Mouse (Mus musculus) embryonic facial prominence, embryonic 12.5 days (tissue): ENCODE measurements around the gene Dohh. TPM values are rescaled to one million over a fixed set of nuclear protein-coding genes. Genes with fewer than 3 reads are reported as not detected.
A peak's percentile ranks its signal among the peaks of the same experiment; 100 is the strongest.

Experiments used
- ATAC-seq: fragments of 200-750 bp; cut with Nextera tagmentation; 2 replicates; pipeline ENCODE4 v1.8.0; 2017; ENCODE audit not compliant: insufficient number of reproducible peaks, insufficient read depth, low FRiP score, low TSS enrichment
- H3K27ac ChIP-seq: fragments of 300-500 bp; sonication (generic); 2 replicates; pipeline ENCODE4 v1.5.1; 2016; ENCODE audit warnings: mild to moderate bottlenecking
- H3K27me3 ChIP-seq: fragments of 300-500 bp; sonication (generic); 2 replicates; pipeline ENCODE4 v1.6.1; 2016; ENCODE audit warnings: mild to moderate bottlenecking, moderate library complexity
- H3K36me3 ChIP-seq: fragments of 300-500 bp; sonication (generic); 2 replicates; pipeline ENCODE4 v1.6.1; 2016; ENCODE audit warnings: mild to moderate bottlenecking
- H3K4me1 ChIP-seq: fragments of 300-500 bp; sonication (generic); 2 replicates; pipeline ENCODE4 v1.6.1; 2016
- H3K4me2 ChIP-seq: fragments of 300-500 bp; sonication (generic); replicated peaks from 2 replicates; pipeline ENCODE4 v1.6.1; 2016; ENCODE audit warnings: mild to moderate bottlenecking, moderate library complexity
- H3K4me3 ChIP-seq: fragments of 300-500 bp; sonication (generic); 2 replicates; pipeline ENCODE4 v1.5.1; 2016; ENCODE audit warnings: mild to moderate bottlenecking
- H3K9ac ChIP-seq: fragments of 300-500 bp; sonication (generic); 2 replicates; pipeline ENCODE4 v1.6.1; 2016; ENCODE audit warnings: mild to moderate bottlenecking, moderate library complexity
- H3K9me3 ChIP-seq: fragments of 300-500 bp; sonication (generic); 2 replicates; pipeline ENCODE4 v1.6.1; 2016; ENCODE audit warnings: mild to moderate bottlenecking, moderate library complexity
- whole genome bisulfite sequencing: fragments of 180-500 bp; shearing (Covaris S2); methylation state at CpG from one replicate; pipeline ENCODE4 v1.1.7; 2016; 5-methylcytosine and 5-hydroxymethylcytosine counted together
- polyA plus RNA-seq: library from polyadenylated mRNA; unstranded; fragments of >200 nt; fragmentation: Nextera tagmentation; extraction: Ambion mirVana; gene quantifications from 2 replicates; pipeline ENCODE4 v1.2.1, GENCODE M21; 2016

Dohh gene
- polyA plus RNA-seq, 1 experiment from 2014 or later, result 73.6 TPM

- H3K4me2 ChIP-seq, result peak overlapping the region; percentile 86
- no peaks in the 10 kb centered on the region for H3K36me3 ChIP-seq
- no peaks in the 10 kb centered on the region for H3K9me3 ChIP-seq
- peak overlapping the region; percentile 75 for H3K4me3 ChIP-seq
- H3K27ac ChIP-seq, result peak overlapping the region; percentile 88
- H3K27me3 ChIP-seq, result peaks cover 40% of the 10 kb centered on the region
- peak overlapping the region; percentile 80 for H3K9ac ChIP-seq
- ATAC-seq, result no peak
- WGBS, result under 1% methylated on average over 53 of the region's 89 CpGs
- H3K4me1 ChIP-seq, result peaks cover 42% of the 10 kb centered on the region
These were observed 46.1 kb downstream of the Dohh start for GRCm38 (mm10) chr10:81430141-81430830.

DNA sequence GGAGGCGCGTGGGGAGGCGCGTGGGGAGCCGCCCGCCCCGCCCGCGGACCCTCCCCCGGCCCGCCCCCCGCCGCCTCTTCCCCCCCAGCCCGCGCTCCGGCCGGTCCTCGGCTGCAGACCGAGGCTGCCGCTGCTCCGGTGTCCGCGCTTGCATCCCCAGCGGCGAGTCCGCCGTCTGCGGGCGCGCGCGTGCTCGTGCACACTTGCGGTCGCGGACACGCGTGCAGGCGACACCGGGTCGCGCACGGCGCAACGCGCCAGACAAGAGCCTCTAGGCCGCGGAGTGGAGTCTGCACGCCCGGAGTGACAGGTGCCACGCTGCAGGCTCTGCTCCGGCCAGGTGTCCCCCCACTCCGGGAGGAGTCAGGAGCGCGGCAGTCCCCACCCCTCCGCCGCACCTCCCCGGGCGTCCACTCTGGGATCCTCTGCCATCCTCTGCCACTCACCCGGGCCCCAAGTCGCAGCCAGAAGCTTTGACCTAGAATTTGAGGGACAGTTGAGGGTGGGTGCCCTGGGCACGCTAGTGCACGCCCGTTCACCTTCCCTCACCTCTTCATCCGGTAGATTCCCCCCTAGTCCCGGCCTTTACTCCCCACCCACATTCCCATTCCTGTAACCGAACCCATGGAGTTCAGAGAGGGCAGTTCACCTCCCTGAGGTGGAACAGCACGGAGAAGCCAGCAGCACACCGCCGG, 46.8 kb downstream of the Dohh start:
- 2% methylated on average over 47 of the region's 70 CpGs for WGBS
- Histone ChIP-seq H3K27ac (peak overlapping the region; percentile 88), H3K4me3 (peak overlapping the region; percentile 75), H3K9me3 (no peaks in the 10 kb centered on the region), H3K4me1 (peaks cover 37% of the 10 kb centered on the region), H3K36me3 (no peaks in the 10 kb centered on the region), H3K9ac (peak overlapping the region; percentile 80), H3K27me3 (peaks cover 35% of the 10 kb centered on the region), H3K4me2 (peak overlapping the region; percentile 86)
- ATAC-seq, result no peak

DNA sequence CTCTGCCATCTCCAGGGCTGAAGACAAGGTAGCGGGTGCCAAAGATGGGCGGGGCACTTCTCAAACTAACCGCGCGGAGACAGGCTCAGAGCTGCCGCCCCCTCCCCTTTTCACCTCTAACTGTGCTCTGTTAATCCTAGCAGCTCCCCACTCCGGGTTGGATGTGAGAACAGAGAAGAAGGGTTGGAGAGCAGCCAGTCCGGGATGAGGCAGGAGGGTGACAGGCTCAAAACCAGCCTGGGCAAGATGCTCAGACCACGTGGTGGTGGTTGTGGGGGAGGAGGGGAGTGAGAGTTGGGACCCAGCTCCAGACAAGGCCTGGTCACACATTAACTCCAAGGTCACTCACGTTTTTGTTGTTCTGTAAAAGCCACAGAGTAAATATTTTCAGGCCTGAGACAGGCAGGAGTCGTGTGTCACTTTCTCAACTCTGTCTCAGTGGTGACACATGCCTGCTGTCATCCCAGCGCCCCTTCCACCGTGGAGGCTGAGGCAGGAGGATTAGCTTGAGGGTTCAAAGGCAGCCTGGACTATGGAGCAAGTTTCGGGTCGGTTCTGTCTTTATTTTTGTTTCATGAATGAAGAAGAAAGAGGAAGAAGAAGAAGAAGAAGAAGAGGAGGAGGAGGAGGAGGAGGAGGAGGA, 47.4 kb downstream of the Dohh start:
- WGBS, result 14% methylated on average over 15 of the region's 15 CpGs
- Histone ChIP-seq H3K4me3 (peak overlapping the region; percentile 75), H3K9me3 (no peaks in the 10 kb centered on the region), H3K4me2 (peak overlapping the region; percentile 86), H3K9ac (no peak overlapping the region), H3K27me3 (peaks cover 28% of the 10 kb centered on the region), H3K36me3 (no peaks in the 10 kb centered on the region), H3K27ac (no peak overlapping the region; the same call in 1 of the 2 replicates), H3K4me1 (peaks cover 30% of the 10 kb centered on the region)
- ATAC-seq, result no peak

- 68% methylated on average over 21 of the region's 21 CpGs for WGBS
- H3K4me2 ChIP-seq, result peak overlapping the region; percentile 40
- H3K4me1 ChIP-seq, result peaks cover 23% of the 10 kb centered on the region
- no peaks in the 10 kb centered on the region for H3K9me3 ChIP-seq
- no peak overlapping the region for H3K9ac ChIP-seq
- H3K36me3 ChIP-seq, result no peaks in the 10 kb centered on the region
- H3K4me3 ChIP-seq, result no peak overlapping the region
- peaks cover 21% of the 10 kb centered on the region for H3K27me3 ChIP-seq
- ATAC-seq, result no peak; the same call in 1 of the 2 replicates
- no peak overlapping the region for H3K27ac ChIP-seq
These were observed 48.1 kb downstream of the Dohh start for GRCm38 (mm10) chr10:81432169-81432867.

DNA sequence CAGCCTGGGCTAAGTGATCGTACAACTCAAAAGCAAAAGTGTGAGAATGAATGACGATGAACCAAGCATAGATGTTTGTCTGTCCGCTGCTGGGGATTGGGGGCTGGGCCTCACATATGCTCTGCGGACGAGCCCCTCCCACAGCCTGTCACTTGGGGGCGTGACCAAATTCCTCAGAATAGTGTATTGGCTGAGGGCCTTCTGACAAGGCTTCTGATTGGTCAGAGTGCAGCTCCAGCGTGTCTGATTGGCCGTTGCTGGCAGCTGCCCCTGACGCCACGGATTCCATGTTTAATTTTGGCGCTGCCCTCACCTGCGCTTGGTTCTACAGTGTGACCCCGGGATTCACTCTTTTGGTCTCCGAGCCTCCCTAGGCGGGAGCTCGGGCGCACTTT, 48.6 kb downstream of the Dohh start:
- Histone ChIP-seq H3K27me3 (peaks cover 16% of the 10 kb centered on the region), H3K9me3 (no peaks in the 10 kb centered on the region), H3K4me2 (peak overlapping the region; percentile 40), H3K27ac (no peak overlapping the region), H3K9ac (no peak overlapping the region), H3K36me3 (no peaks in the 10 kb centered on the region), H3K4me3 (peak overlapping the region; percentile 6; the same call in 1 of the 2 replicates), H3K4me1 (peaks cover 22% of the 10 kb centered on the region)
- WGBS, result 4% methylated on average over 17 of the region's 17 CpGs
- ATAC-seq, result peak; percentile 70

DNA sequence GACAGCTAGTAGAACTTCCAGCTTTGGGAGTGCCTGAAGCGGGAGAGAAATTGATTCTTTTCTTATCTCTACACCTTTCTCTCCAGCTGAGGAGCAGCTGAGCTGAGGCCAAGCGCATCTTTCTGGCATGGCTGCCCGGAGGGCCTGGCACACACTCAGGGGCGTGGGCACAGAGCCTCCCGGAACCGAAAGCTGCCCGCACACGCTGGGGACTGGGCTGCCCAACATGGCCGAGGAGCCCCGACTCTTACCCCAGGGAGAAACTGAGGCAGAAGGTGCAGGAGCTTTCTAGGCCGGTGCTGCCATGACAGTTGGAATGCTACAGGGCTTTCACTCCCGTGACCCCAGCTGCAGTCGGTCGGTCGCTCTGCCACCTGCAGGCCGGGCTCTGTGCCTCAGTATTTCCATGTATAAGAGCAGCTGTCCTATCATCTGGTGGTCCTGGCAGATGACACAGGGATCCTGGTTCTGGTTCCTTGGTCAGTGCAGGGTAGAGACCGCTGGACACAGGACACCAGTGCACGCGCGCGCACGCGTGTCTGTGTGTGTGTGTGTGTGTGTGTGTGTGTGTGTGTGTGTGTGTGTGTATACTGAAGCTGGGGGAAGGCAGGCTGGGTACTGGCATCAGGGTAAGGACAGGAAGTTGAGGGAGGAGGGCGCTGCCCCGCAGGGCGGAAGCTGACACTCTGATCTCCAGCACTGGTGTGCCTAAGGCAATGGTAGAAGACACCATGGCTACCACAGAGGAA, 49.5 kb downstream of the Dohh start:
- Histone ChIP-seq H3K27me3 (peaks cover 7% of the 10 kb centered on the region; the same call in 1 of the 2 replicates), H3K9ac (no peak overlapping the region), H3K4me2 (no peak overlapping the region), H3K27ac (no peak overlapping the region), H3K36me3 (no peaks in the 10 kb centered on the region), H3K4me1 (peaks cover 22% of the 10 kb centered on the region), H3K9me3 (no peaks in the 10 kb centered on the region), H3K4me3 (no peak overlapping the region)
- no peak for ATAC-seq
- WGBS, result 74% methylated on average over 26 of the region's 26 CpGs

DNA sequence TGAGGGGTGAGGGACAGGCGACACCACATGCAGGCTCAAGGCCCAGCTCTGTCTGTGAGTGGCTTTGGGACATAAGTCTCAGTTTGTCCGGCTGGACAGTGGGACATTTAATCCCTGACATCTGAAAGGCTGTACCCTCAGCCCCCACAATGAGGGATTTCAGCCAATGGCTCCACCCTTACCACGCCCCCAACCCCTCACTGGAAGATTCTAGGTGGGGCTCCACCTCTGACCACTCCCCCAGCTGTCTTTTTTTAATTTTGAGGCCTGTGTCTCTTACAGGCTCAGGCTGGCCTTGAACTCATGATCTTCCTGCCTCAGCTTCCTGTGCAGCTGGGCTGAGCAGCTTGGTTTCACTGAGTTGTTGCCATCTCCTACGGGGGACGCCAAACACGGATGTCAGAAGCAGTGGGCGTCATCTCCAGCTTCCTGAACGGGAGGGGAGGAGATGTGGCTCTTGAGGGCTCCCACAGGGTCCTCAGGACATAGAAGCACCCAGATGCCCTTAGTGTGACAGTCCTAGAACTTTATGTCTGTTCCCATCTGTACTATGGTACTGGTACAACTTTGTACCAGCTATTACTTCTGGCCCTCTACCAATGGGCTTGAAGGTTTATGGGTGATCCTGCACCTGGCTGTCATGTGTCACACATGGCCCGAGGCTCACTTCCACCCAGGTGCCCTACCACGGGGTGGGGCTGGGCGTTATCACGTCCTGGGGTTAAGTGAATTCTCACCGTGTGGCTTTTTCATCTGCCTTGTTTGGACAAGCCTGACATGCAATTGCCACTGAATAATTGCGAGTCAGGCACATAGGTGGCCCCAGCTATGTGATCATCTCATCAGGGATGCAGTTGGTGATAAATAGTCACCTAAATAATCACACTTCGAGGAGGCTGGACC, 50.4 kb downstream of the Dohh start:
- no peak for ATAC-seq
- Histone ChIP-seq H3K27me3 (peaks cover 2% of the 10 kb centered on the region; the same call in 1 of the 2 replicates), H3K27ac (no peak overlapping the region), H3K9me3 (no peaks in the 10 kb centered on the region), H3K9ac (no peak overlapping the region), H3K36me3 (no peaks in the 10 kb centered on the region), H3K4me3 (no peak overlapping the region), H3K4me2 (no peak overlapping the region), H3K4me1 (peaks cover 17% of the 10 kb centered on the region)
- 55% methylated on average over 15 of the region's 15 CpGs for WGBS

- Histone ChIP-seq H3K4me3 (no peak overlapping the region), H3K36me3 (no peaks in the 10 kb centered on the region), H3K27ac (no peak overlapping the region), H3K4me1 (peaks cover 15% of the 10 kb centered on the region), H3K27me3 (peaks cover 2% of the 10 kb centered on the region; the same call in 1 of the 2 replicates), H3K9me3 (no peaks in the 10 kb centered on the region), H3K4me2 (no peak overlapping the region), H3K9ac (no peak overlapping the region)
- ATAC-seq, result no peak
- 74% methylated on average over 3 of the region's 3 CpGs for WGBS
These were observed 51.2 kb downstream of the Dohh start for GRCm38 (mm10) chr10:81435436-81435835.
